Mouse (Mus musculus) kidney, adult 11 months (tissue): ENCODE measurements around the gene Large2.

Experiments
- DNase-seq: peaks from one replicate; pipeline ENCODE4 v3.0.0; 2022

Large2 gene

DNA sequence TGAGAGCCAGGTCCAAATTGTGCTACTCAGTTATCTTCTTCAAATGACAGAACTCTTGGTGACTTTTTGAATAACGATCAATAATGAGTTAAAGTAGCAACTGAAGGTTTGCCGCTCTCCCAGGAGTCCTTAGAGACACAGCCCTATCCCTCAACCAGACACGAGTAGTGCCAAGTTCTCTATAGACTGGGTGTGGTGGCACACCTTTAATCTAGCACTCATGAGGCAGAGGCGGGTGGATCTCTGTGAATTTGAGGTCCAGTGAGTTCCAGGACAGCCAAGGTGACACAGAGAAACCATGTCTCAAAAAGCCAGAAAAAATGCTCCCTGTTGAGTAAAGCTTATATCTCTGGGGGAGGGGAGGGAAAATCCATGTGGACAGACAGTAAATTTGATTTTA, 47.1 kb downstream of the Large2 start:
- DNase-seq = no peak

DNA sequence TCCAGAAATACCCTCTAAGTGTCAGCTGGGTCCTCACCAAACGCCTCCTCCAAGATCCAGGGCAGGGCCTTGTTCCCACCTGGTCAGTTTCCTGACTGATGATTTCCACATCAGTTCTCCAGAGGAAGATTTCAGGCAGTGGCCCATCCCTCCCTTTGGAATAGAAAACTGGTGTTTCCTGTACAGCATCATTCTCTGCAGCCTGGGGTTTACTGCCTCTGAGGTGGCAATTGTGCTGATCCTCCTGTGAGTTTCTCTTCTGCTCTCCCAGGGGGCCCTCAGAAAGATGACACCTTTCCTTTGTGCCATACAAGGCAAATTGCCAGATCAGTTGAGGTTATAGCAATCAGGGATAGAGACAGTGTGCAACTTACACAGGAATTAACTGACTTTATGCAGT, 48.4 kb downstream of the Large2 start:
- DNase-seq = no peak

DNA sequence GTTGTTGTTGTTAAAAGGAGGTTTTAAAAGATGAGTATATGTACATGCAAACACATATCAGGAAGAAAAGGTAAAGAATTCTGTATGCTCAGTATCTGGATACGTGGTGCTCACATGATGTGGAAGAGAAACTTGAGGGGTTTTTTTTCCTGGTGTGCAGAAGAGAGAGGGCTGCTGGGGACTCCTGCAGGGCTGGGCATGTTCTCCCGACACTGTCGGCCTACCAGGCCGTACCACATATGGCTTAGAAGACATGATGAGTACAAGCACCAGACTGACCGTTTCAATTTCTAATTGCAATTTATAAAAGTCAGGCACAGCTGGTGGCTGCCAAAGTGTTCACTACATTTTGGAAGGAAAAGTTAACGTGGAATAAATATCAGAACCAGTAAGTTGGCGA, 49.0 kb downstream of the Large2 start:
- no peak for DNase-seq

DNA sequence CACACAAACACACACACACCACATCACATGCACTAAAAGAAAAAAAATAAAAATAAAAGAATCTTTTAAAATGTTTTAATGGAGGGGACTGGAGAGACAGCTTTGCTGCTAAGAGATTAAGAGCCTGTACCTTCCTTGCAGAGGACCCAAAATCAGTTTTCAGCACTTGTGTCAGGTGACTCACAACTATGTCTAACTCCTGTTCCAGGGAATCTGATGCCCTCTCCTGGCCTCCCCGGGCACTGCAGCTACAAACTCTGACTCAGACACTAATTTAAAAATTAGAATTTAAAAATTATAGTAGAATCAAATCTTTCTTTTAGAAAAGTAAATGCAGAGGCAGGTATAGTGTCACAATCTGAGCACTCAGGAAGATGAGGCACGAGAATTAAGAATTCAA, 52.0 kb downstream of the Large2 start:
- DNase-seq = no peak

- no peak for DNase-seq
Observed at GRCm38 (mm10) chr2:92317228-92317627, 57.4 kb downstream of the Large2 start.

DNA sequence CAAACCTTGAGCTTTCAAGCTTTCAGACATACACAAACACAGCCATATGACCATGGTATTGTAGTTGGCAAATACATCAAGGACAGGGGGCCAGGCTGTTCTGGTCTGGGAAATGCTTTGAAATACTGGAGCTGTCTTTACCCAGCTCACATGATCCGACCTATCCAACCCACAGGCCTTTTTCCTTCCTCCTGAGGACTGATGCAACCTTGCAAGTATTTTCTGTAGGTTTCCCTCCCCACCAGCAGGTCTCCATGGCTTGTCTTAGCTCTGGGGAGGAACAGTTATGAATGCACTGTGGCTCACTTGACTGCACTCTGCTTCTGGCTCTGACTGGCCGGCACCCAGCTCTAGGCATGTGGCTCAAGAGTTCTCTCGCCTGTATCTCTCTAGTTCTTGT, 58.0 kb downstream of the Large2 start:
- no peak for DNase-seq
